Mouse (Mus musculus) MN1 (cell line): Measurements from ENCODE around the gene Eno3.
A peak's percentile ranks its signal among the peaks of the same experiment; 100 is the strongest.

Experiments
- DNase-seq: peaks from one replicate; pipeline ENCODE4 v3.0.0-alpha.2; 2016; ENCODE audit warnings: low spot score

Gene Eno3

DNA sequence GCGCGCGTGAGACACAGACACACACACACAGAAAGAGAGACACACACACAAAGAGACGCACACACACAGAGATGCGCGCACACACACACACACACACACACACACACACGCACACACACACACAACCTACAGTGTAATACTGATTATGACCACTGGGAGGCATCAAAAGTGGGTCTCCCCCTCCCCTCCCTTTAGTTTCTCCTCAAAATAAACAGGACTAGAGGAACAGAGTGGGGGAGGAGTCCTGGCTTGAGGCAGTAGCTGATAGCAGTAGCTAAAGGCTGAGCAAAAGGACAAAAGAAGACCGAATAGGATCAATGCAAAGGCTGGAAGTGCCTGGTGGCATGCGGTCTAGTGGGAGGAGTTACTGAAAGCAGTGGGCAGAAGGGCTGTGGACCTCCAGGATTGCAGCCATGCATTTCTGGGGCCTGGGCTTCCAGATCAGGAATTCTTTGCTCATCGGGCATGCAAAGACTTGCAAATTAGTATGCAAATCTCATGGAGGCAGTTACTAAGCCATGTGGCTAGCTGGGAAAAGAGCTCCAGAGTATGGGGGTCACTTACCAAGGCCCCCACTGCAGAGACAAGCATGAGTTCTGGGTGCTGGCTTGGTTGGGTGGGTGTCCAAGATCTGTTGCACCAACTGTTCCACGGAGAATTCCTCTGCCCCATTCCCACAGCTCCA is 25.0 kb downstream of the Eno3 start:
- peak; percentile 54 for DNase-seq

DNA sequence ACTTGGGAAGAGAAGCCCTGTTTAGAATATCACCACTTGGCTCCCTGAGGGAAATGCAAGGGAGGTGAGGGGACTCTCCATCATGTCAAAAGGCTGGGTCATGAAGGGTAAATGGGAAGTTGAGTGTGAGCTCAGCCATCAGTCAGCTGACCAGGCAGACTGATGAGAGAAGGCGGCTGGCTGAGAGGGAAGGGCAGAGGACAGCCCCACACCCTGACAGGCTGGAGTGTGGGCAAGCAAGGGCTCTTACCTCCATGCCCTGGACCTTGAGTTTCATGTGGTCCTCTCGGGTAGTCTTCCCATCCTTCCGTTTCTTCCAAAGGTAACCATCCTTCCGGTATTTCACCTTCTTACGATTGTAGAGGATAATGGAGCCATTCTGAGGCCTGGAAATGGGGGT is 26.6 kb downstream of the Eno3 start:
- DNase-seq: no peak

DNA sequence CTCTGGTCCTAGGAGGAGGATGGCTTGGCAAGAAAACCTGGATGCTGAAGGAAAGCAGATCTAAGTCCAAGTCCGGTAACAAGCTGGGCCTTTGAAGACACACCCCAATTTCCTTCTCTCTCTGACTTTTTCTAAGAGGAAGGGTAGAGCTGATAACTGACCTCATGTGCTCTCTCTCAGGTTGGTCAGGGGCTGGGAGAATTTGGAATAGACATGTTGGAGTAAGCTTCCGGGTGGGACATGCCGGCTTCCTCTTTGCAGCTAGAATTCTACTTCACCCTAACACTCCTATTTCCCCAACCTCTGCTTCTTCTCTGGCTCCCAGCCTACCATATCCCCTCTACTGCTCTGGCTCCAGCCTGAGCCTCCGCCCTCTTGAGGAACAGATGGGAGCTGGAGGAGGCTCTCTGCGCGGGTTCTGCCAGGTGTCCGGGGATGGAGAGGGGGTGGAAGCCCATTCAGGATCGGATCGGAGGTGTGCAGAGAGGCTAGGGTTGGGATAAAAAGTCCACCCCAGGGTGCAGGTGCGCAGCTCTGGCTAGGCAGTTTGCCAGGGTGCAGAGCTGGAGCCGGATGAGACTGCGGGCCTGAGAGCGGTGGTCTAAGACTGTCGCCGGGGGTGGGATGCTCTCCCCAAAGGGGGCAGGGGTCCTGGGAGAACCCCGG is 30.0 kb downstream of the Eno3 start:
- peak; percentile 42 for DNase-seq

DNA sequence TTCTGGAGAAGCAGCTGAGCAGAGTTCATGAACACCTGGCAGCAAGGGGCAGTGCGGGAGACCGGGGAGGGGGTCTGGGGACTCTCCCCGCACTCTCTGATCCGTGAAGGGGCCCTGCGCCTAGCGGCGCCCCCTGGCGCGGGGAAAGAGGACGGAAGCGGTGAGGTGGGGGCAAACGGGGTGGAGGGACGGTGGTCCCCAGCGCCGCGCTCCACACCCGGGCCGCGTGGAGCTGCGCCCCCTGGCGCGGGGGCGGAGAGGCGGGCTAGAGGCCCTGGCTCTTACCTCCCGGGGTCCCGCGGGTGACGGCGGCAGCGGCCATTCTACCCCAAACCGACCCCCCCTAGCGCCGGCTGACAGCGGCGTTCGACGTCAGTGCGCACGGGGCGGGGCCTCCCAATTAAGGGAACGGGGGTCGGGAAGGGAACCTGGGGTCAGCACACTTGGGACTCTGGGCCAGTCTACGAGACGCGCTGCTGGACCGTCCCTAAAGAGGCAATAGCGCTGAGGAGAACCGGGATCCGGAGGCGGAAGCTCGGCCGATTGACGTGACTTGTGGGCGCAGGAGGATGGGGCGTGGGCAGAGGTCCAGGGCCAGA is 30.7 kb downstream of the Eno3 start, which contains the start of gene Camta2:
Gene Camta2 (minus strand): TSS at position 505 of the 599 bp plus-strand sequence.
- DNase-seq: peak; percentile 76

DNA sequence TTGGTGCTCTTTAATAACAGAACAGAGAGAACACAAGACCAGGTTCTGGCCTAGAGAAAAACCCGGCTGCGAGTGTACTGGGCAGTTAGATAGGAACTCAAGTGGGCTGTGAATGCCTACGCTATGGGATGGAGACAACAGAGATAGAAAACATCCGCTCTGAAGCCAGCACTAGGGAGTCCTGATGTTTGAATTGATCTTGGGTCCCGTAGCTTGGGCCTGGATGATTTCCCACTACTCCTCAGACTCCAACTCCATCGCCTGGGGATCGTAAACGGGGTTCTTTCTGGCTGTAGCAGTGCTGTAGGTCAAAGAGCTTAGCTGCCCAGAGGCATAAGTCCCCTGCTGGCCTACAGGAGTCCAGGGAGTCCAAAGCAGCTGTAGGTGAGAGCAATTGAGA is 31.4 kb downstream of the Eno3 start:
- DNase-seq: peak; percentile 28

DNA sequence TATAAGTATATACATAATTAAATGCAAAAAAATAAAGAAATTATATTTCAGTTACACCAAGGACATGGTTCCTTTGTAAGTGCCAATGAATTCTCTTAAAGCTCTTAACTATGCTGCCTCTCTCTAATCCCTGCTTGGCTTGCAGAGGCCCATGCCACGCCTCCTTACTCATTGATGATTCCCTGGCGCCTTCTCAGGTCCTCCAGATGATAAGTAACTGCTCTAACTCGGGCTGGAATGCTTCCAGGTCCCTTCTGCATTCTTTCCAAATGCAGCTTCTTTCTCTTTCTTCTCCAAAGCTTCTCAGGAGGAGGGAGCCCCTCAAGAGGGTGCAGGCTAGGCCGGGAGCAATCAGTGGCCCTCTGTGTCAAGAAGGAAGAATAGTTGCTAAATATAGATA is 32.6 kb downstream of the Eno3 start:
- DNase-seq: no peak

DNA sequence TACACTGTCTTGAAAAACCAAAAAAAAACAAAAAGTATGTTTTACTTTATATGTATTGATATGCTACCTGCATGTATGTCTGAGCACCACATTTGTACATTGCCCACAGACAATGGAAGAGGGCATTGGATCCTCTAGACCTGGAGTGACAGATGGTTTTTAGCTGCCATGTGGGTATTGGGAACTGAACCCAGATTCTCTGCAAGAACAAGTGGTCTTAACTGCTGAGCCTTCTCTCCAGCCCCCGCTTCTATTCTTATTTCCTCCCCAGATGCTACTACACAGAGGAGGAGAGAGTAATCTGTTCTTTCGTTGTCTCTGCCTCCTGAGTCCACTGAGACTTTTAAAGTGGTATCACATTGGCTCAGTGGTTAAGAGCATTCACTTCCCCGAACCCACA is 36.5 kb downstream of the Eno3 start:
- DNase-seq: no peak

GRCm38 (mm10) chr11:70697376-70697775 is 40.4 kb downstream of the Eno3 start:
- no peak for DNase-seq

GRCm38 (mm10) chr11:70699051-70699450 is 42.0 kb downstream of the Eno3 start:
- DNase-seq: no peak

GRCm38 (mm10) chr11:70699722-70700556 is 42.9 kb downstream of the Eno3 start, which contains the start of the genes Inca1 and Kif1c:
TSS of gene Inca1 (minus strand) at chr11:70700155.
TSS of gene Kif1c (plus strand) at chr11:70700548.
- DNase-seq: peak; percentile 91

DNA sequence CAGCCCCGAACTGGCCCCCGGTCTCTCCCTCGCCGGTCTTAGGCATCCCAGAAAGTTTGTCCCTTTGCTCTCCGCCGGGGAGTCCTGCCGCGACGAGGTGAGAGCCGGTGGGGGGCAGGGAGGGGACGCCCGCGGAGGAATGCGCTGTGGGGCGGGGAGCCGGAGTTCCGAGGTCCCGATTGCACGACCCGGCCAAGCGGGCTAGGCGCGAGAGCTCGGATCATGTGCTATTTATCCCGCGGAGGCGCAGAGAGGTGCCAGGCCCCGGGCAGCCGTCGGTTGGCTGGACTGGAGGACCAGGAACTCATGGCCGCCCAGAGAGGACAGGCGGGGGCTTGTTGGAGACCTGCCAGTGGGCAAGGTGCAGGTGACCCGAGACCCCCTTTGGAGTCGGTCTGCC is 43.6 kb downstream of the Eno3 start:
- DNase-seq: peak; percentile 64

GRCm38 (mm10) chr11:70701221-70701955 is 44.4 kb downstream of the Eno3 start:
- no peak for DNase-seq

DNA sequence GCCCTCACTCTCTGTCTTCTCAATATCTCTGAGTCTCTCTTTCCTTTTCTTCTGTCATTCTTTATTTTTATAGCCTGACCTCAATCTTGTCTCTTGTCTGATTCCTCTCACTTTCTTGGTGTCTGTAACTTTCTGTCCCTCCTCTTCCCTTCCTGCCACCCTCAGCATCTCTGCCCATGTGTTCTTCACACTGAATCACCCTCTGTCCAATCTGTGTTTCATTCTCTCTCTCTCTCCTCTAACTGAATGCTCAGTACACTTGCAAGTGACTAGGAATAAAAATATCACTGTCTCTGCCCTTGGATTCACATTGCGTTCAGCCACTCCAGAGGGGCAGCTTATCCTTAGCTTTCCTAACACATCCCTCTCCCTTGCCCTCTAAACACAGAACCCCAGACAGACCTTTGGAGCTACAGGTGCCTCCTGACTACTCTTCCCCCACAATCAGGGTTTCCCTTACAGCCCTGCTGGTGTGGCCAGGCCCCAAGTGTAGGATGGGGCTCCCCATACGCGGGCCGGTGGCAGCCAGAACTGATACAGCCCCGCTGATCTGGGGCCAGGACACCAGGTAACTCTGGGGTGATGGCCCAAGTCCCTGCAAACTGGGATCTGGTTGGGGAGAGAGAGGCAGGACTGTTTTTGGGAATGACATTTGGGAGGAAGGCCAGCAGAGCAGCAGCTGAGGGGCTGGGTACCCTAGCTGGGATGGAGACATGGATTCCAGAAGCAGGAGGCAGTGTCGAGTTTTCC is 45.2 kb downstream of the Eno3 start:
- DNase-seq: no peak

DNA sequence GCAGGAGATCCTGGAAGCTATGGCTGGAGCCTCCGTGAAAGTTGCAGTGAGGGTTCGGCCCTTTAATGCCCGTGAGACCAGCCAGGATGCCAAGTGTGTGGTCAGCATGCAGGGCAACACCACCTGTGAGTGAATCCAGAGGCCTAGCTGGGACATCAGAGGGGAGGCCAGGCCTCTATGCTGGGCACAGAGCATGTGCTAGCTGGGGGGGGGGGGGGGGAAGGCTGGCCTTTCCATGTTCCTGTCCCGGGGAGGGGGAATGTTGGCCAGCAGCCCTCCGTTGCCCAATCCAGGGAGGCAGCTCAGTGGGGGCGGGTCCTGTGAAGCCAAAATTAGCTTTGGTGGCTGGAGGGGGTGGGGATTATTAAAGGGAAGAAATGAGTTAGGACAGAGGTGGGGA is 45.8 kb downstream of the Eno3 start:
- peak; percentile 46 for DNase-seq

GRCm38 (mm10) chr11:70706127-70706526 is 49.1 kb downstream of the Eno3 start:
- no peak for DNase-seq

GRCm38 (mm10) chr11:70711026-70711425 is 54.0 kb downstream of the Eno3 start:
- no peak for DNase-seq
